22 mouse cellular contexts compared by ENCODE assay signal in the genomic region with DNA sequence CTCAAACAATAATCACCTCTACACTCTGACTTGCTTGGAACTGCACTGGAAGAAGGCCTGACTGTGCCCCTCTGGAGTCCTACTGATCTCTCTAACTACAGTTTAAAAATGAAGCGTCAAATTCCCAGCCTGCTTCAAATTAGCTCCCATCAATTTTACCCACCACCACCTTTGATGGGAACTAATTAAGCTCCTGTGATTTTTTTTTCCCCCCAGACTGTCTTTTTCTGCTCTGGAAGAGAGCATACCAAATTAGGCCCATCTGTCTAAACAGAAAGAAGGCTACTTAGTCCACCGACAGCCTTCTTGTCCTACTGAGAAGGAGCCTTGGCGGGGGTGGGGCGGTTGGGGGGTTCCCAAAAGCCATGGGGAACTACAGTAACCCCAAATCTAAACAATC. TPM values are rescaled to one million over a fixed set of nuclear protein-coding genes. Genes with fewer than 3 reads are reported as not detected.
A peak's percentile ranks its signal among the peaks of the same experiment; 100 is the strongest.
DNase-seq lines count a peak whose midpoint lies in the region; ATAC-seq lines count a peak whose summit lies in the region.
"Had no signal": no experiment of that assay in that cellular context is flagged by ENCODE, and none has a peak within 500 bp of the region (broad histone marks: within the 10 kb centered on the region; RNA-seq: fewer than 3 reads in every experiment).

No protein-coding gene starts in this region.

- H3K4me1 ChIP-seq in hindbrain, embryonic 13.5 days (replicated peaks): peaks cover 22% of the 10 kb centered on the region
- H3K4me1 ChIP-seq in hindbrain, embryonic 11.5 days (replicated peaks; ENCODE audit: control insufficient read depth, insufficient read depth, low read length): no peaks in the 10 kb centered on the region
- peaks cover 6% of the 10 kb centered on the region; the same call in 1 of the 2 replicates for H3K4me1 ChIP-seq in hindbrain, embryonic 16.5 days (ENCODE audit: control insufficient read depth, insufficient read depth, low read depth, low read length)

- no peaks in the 10 kb centered on the region for H3K27me3 ChIP-seq in hindbrain, embryonic 13.5 days
- no peaks in the 10 kb centered on the region for H3K27me3 ChIP-seq in hindbrain, embryonic 11.5 days (ENCODE audit: control insufficient read depth, insufficient read depth, low read length)
- H3K27me3 ChIP-seq in hindbrain, embryonic 16.5 days (replicated peaks; ENCODE audit: control insufficient read depth, insufficient read depth, low read length): no peaks in the 10 kb centered on the region
- H3K27me3 ChIP-seq: embryonic facial prominence, embryonic 13.5 days; limb, embryonic 12.5 days had no signal

- H3K9ac ChIP-seq in hindbrain, embryonic 13.5 days: no peak overlapping the region
- H3K9ac ChIP-seq in hindbrain, embryonic 11.5 days (ENCODE audit: low read depth, low read length): no peak overlapping the region
- no peak overlapping the region for H3K9ac ChIP-seq in hindbrain, embryonic 16.5 days (ENCODE audit: low read depth, low read length)
- H3K9ac ChIP-seq: embryonic facial prominence, embryonic 13.5 days; limb, embryonic 12.5 days; liver, postnatal 0 days had no signal

- 57% methylated on average over 4 of the region's 4 CpGs for WGBS in hindbrain, embryonic 13.5 days
- WGBS in hindbrain, embryonic 11.5 days: 57% methylated on average over 4 of the region's 4 CpGs
- 43% methylated on average over 4 of the region's 4 CpGs for WGBS in hindbrain, embryonic 16.5 days

- no peaks in the 10 kb centered on the region for H3K9me3 ChIP-seq in hindbrain, embryonic 13.5 days
- no peaks in the 10 kb centered on the region for H3K9me3 ChIP-seq in hindbrain, embryonic 11.5 days (ENCODE audit: control insufficient read depth, low read length)
- no peaks in the 10 kb centered on the region for H3K9me3 ChIP-seq in hindbrain, embryonic 16.5 days (ENCODE audit: control insufficient read depth, low read length)
- H3K9me3 ChIP-seq: embryonic facial prominence, embryonic 13.5 days; limb, embryonic 12.5 days had no signal

- H3K4me2 ChIP-seq in hindbrain, embryonic 13.5 days: no peak overlapping the region
- no peak overlapping the region for H3K4me2 ChIP-seq in hindbrain, embryonic 11.5 days (replicated peaks; ENCODE audit: low read depth, low read length)
- H3K4me2 ChIP-seq in hindbrain, embryonic 16.5 days (ENCODE audit: low read length): no peak overlapping the region
- H3K4me2 ChIP-seq: embryonic facial prominence, embryonic 13.5 days; limb, embryonic 12.5 days; liver, embryonic 11.5 days had no signal

- no peak overlapping the region for H3K4me3 ChIP-seq in hindbrain, embryonic 13.5 days
- H3K4me3 ChIP-seq in hindbrain, embryonic 11.5 days (ENCODE audit: low read depth, low read length): no peak overlapping the region
- no peak overlapping the region for H3K4me3 ChIP-seq in hindbrain, embryonic 16.5 days (ENCODE audit: low read length)
- H3K4me3 ChIP-seq: embryonic facial prominence, embryonic 13.5 days; erythroblast, embryonic 14.5 days; limb, embryonic 12.5 days had no signal

- no peak for DNase-seq in hindbrain, embryonic 11.5 days (ENCODE audit: low spot score)
- DNase-seq in embryo, embryonic 11 days: peak; percentile 45
- no peak for DNase-seq in adrenal gland, postnatal 10 days
- DNase-seq in gastrocnemius, postnatal 25 days: no peak
- DNase-seq in ovary, adult 18-20 months (ENCODE audit: low spot score): no peak
- DNase-seq: adrenal gland, adult 2 months; cerebellum, adult 2 months; heart, postnatal 36 days; kidney, adult 2 months; liver, postnatal 0 days; thymus, postnatal 25 days had no signal

- no peaks in the 10 kb centered on the region for H3K36me3 ChIP-seq in hindbrain, embryonic 13.5 days
- no peaks in the 10 kb centered on the region for H3K36me3 ChIP-seq in hindbrain, embryonic 11.5 days (ENCODE audit: control insufficient read depth, insufficient read depth, low read length)
- no peaks in the 10 kb centered on the region for H3K36me3 ChIP-seq in hindbrain, embryonic 16.5 days (ENCODE audit: control insufficient read depth, insufficient read depth, low read length)

- peak overlapping the region; percentile 26; the same call in 1 of the 2 replicates for H3K27ac ChIP-seq in hindbrain, embryonic 13.5 days
- H3K27ac ChIP-seq in hindbrain, embryonic 11.5 days (ENCODE audit: low read depth, low read length): no peak overlapping the region
- H3K27ac ChIP-seq in hindbrain, embryonic 16.5 days (ENCODE audit: low read depth, low read length): no peak overlapping the region
- H3K27ac ChIP-seq: embryonic facial prominence, embryonic 13.5 days; kidney, postnatal 0 days; limb, embryonic 12.5 days; macrophage had no signal

- peak; percentile 60 for ATAC-seq in hindbrain, embryonic 13.5 days (ENCODE audit: low FRiP score)
- no peak for ATAC-seq in hindbrain, embryonic 11.5 days (ENCODE audit: low FRiP score)
- ATAC-seq in hindbrain, embryonic 16.5 days: peak; percentile 59
- ATAC-seq: liver, postnatal 0 days; lung, postnatal 0 days; midbrain, embryonic 16.5 days had no signal

RNA-seq across cellular contexts. Expression of gene Sash1, which starts 37.9 kb away (rescaled TPM):
- 4.3 and 4.4 TPM in 2 replicates for polyA plus RNA-seq in hindbrain, embryonic 13.5 days (2015; fragmentation: Nextera tagmentation; extraction: Ambion mirVana)
- 5.2 and 6.5 TPM in 2 replicates for polyA plus RNA-seq in hindbrain, embryonic 11.5 days (2014; fragmentation: Nextera tagmentation; extraction: Ambion mirVana)
- 2.7 and 4.2 TPM in 2 replicates for polyA plus RNA-seq in hindbrain, embryonic 16.5 days (2015; fragmentation: Nextera tagmentation; extraction: Ambion mirVana)
- total RNA-seq in adrenal gland, postnatal 10 days (2021): 10 to 100 TPM; 47.7 to 50.6 TPM
- total RNA-seq in gastrocnemius, postnatal 25 days (2021): 10 to 100 TPM; 13.4 to 16.9 TPM
- total RNA-seq: MEL had no signal
